Mouse (Mus musculus): ENCODE data around the gene Rnh1. TPM values are rescaled to one million over a fixed set of nuclear protein-coding genes. Genes with fewer than 3 reads are reported as not detected.

The Rnh1 gene
- total RNA-seq, 2 experiments from 2014 or later = 3.7 to 9.6 TPM

DNA sequence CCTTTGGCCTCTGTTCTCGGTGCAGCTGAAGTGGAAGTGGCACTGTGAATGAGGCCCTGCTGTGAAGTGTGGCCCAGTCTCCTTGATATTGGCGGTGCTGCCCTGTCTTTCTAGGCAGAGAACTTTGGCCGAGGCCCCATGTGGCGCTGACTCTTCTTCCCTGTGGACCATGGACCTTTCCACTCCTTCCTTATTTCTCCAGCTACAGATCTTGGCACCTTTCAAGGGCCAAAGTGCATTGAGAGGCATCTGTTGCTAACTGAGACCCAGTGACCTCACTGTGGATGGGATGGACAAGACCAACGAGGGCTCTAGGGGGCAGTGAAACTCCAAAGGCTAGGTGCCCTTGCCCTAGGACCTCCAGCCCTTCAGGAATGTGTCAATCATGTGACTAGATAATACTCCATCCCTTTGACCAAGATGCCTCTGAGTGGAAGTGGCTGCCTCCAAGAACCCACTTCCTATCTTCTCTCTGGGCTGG lies 51.6 kb downstream of the Rnh1 start:
- ATAC-seq (replicated peaks; ENCODE audit: low FRiP score, poor library complexity, severe bottlenecking) = no peak

DNA sequence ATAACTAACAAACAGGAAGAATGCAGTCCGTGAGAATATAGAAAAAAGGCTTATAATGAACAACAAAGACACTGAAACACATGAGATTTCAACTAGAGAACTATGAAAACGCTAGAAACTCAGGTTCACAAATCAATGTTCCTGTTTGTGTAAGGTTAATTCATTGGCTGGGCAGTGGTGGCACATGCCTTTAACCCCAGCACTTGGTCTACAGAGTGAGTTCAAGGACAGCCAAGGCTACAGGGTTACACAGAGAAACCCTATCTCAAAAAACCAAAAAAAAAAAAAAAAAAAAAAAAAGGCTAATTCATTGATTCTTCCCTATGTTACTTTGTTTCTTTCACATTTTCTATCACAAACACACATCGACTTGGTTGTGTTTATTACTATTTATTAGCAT lies 52.1 kb downstream of the Rnh1 start:
- ATAC-seq (replicated peaks; ENCODE audit: low FRiP score, poor library complexity, severe bottlenecking) = no peak

DNA sequence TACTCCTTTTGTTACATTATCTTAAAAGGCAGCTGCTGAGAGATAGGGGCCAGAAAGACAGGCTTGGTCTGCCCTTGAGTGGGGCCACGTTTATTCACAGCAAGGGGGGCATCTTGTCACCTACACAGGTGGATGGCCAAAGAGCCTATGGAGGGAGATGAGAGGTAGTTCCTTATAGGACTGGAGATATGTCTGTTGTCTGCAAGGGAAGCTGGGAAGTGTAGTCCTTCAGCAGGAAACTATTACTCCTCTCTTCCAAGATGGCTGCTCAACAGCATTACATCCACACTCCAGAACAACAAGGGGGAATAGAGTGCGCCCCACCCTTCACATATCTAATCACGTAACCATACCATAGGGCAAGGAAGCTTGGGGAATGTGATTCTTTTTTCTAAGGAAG lies 53.2 kb downstream of the Rnh1 start:
- ATAC-seq (replicated peaks; ENCODE audit: low FRiP score, poor library complexity, severe bottlenecking) = no peak

DNA sequence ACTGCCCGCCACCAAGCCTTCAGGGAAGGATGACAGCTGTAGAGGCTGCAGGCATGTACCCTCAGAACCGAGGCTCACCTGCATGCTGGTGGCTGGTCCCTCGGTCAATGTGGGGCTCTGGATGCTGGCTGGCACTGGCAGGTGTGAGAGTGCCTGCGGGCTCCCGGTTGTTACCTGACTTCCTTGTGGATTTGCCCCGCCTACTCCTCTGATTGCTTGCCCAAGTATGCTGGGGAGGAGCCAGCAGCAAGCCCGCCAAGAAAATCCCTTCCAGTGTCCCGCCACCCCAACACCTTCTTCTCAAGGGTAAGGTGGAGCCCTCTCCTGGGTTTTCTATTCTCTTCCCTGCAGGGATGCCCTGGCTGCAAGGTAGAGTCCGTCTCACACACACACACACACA lies 55.0 kb downstream of the Rnh1 start, which contains the start of gene Ano9:
Ano9 (minus strand) TSS at position 171 of the 400 bp plus-strand sequence.
- no peak for ATAC-seq (replicated peaks; ENCODE audit: low FRiP score, poor library complexity, severe bottlenecking)

DNA sequence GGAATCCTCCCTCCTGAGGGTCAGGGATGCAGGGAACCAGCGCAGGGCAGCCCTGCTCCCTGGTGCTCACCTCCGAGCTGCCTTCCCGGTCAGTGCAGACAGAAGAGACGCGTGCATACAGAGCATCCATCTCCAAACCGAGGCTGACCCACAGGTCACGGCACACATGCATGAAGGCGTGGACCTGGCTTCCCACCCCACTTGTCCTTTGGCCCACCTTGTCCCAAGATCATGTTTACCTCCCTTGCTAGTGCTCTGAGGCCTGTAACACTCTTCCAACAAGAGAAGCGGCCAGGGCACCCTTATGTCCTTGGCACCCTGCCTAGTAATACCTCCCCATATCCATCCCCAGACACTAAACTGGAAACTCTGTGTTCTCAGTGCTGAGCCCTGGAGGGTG lies 56.8 kb downstream of the Rnh1 start:
- ATAC-seq (replicated peaks; ENCODE audit: low FRiP score, poor library complexity, severe bottlenecking) = no peak

Other genes with a start within 250 kb of the Rnh1 start
- gene Pgghg, start 231.5 kb downstream of the Rnh1 start, total RNA-seq (2015; ENCODE audit: low replicate concordance) = 0.72 TPM in 1 of 2 replicates, not detected in the other
- gene Pgghg, start 231.5 kb downstream of the Rnh1 start, total RNA-seq (2017; ENCODE audit: low replicate concordance) = 0.90 and 1.3 TPM in 2 replicates
- not detected in 2 replicates for gene Ifitm5, start 222.6 kb downstream of the Rnh1 start, total RNA-seq (2015; ENCODE audit: low replicate concordance)
- gene Ifitm5, start 222.6 kb downstream of the Rnh1 start, total RNA-seq (2017; ENCODE audit: low replicate concordance) = not detected in 2 replicates
- gene Gm45717, start 216.9 kb downstream of the Rnh1 start, total RNA-seq (2015; ENCODE audit: low replicate concordance) = not detected in 2 replicates
- not detected in 2 replicates for gene Gm45717, start 216.9 kb downstream of the Rnh1 start, total RNA-seq (2017; ENCODE audit: low replicate concordance)
- gene Ifitm2, start 216.9 kb downstream of the Rnh1 start, total RNA-seq (2015; ENCODE audit: low replicate concordance) = 61.6 and 73.4 TPM in 2 replicates
- gene Ifitm2, start 216.9 kb downstream of the Rnh1 start, total RNA-seq (2017; ENCODE audit: low replicate concordance) = 14.5 and 51.7 TPM in 2 replicates
- gene Ifitm1, start 205.6 kb downstream of the Rnh1 start, total RNA-seq (2015; ENCODE audit: low replicate concordance) = 31.0 TPM in 1 of 2 replicates, not detected in the other
- gene Ifitm1, start 205.6 kb downstream of the Rnh1 start, total RNA-seq (2017; ENCODE audit: low replicate concordance) = 0.90 and 20.6 TPM in 2 replicates
- 156 and 271 TPM in 2 replicates for gene Ifitm3, start 162.1 kb downstream of the Rnh1 start, total RNA-seq (2015; ENCODE audit: low replicate concordance)
- 73.5 and 106 TPM in 2 replicates for gene Ifitm3, start 162.1 kb downstream of the Rnh1 start, total RNA-seq (2017; ENCODE audit: low replicate concordance)
- gene Ifitm6, start 154.9 kb downstream of the Rnh1 start, total RNA-seq (2015; ENCODE audit: low replicate concordance) = 172 and 212 TPM in 2 replicates
- 65.6 and 95.9 TPM in 2 replicates for gene Ifitm6, start 154.9 kb downstream of the Rnh1 start, total RNA-seq (2017; ENCODE audit: low replicate concordance)
- gene Gm17387, start 143.7 kb downstream of the Rnh1 start, total RNA-seq (2015; ENCODE audit: low replicate concordance) = not detected in 2 replicates
- not detected in 2 replicates for gene Gm17387, start 143.7 kb downstream of the Rnh1 start, total RNA-seq (2017; ENCODE audit: low replicate concordance)
- not detected in 2 replicates for gene B4galnt4, start 111.8 kb downstream of the Rnh1 start, total RNA-seq (2015; ENCODE audit: low replicate concordance)
- gene B4galnt4, start 111.8 kb downstream of the Rnh1 start, total RNA-seq (2017; ENCODE audit: low replicate concordance) = 0.26 TPM in 1 of 2 replicates, not detected in the other
- 4.3 TPM in 1 of 2 replicates, not detected in the other for gene Pkp3, start 94.6 kb downstream of the Rnh1 start, total RNA-seq (2015; ENCODE audit: low replicate concordance)
- gene Pkp3, start 94.6 kb downstream of the Rnh1 start, total RNA-seq (2017; ENCODE audit: low replicate concordance) = 0.91 and 1.3 TPM in 2 replicates
- gene Sigirr, start 72.3 kb downstream of the Rnh1 start, total RNA-seq (2015; ENCODE audit: low replicate concordance) = 4.2 and 10.5 TPM in 2 replicates
- gene Sigirr, start 72.3 kb downstream of the Rnh1 start, total RNA-seq (2017; ENCODE audit: low replicate concordance) = 1.5 TPM in 1 of 2 replicates, not detected in the other
- gene Ano9, start 55.1 kb downstream of the Rnh1 start, total RNA-seq (2015; ENCODE audit: low replicate concordance) = not detected in 2 replicates
- gene Ano9, start 55.1 kb downstream of the Rnh1 start, total RNA-seq (2017; ENCODE audit: low replicate concordance) = not detected in 2 replicates
- 278 and 380 TPM in 2 replicates for gene Ptdss2, start 50.5 kb downstream of the Rnh1 start, total RNA-seq (2015; ENCODE audit: low replicate concordance)
- gene Ptdss2, start 50.5 kb downstream of the Rnh1 start, total RNA-seq (2017; ENCODE audit: low replicate concordance) = 309 and 327 TPM in 2 replicates
- 39.8 and 94.4 TPM in 2 replicates for gene Hras, start 21.1 kb upstream of the Rnh1 start, total RNA-seq (2015; ENCODE audit: low replicate concordance)
- gene Hras, start 21.1 kb upstream of the Rnh1 start, total RNA-seq (2017; ENCODE audit: low replicate concordance) = 40.5 and 47.2 TPM in 2 replicates
- 8.3 and 8.8 TPM in 2 replicates for gene Lrrc56, start 21.3 kb upstream of the Rnh1 start, total RNA-seq (2015; ENCODE audit: low replicate concordance)
- 3.6 and 5.8 TPM in 2 replicates for gene Lrrc56, start 21.3 kb upstream of the Rnh1 start, total RNA-seq (2017; ENCODE audit: low replicate concordance)
- gene Lmntd2, start 41.2 kb upstream of the Rnh1 start, total RNA-seq (2015; ENCODE audit: low replicate concordance) = 1.8 TPM in 1 of 2 replicates, not detected in the other
- 2.2 TPM in 1 of 2 replicates, not detected in the other for gene Lmntd2, start 41.2 kb upstream of the Rnh1 start, total RNA-seq (2017; ENCODE audit: low replicate concordance)
- gene Rassf7, start 43.0 kb upstream of the Rnh1 start, total RNA-seq (2015; ENCODE audit: low replicate concordance) = 33.1 and 33.9 TPM in 2 replicates
- gene Rassf7, start 43.0 kb upstream of the Rnh1 start, total RNA-seq (2017; ENCODE audit: low replicate concordance) = 10.9 and 13.4 TPM in 2 replicates
- gene Phrf1, start 55.9 kb upstream of the Rnh1 start, total RNA-seq (2015; ENCODE audit: low replicate concordance) = 80.1 and 114 TPM in 2 replicates
- 63.5 and 90.0 TPM in 2 replicates for gene Phrf1, start 55.9 kb upstream of the Rnh1 start, total RNA-seq (2017; ENCODE audit: low replicate concordance)
- gene Irf7, start 93.6 kb upstream of the Rnh1 start, total RNA-seq (2015; ENCODE audit: low replicate concordance) = 52.8 and 81.4 TPM in 2 replicates
- gene Irf7, start 93.6 kb upstream of the Rnh1 start, total RNA-seq (2017; ENCODE audit: low replicate concordance) = 68.6 and 76.5 TPM in 2 replicates
- not detected in 2 replicates for gene Cdhr5, start 103.9 kb upstream of the Rnh1 start, total RNA-seq (2015; ENCODE audit: low replicate concordance)
- not detected in 2 replicates for gene Cdhr5, start 103.9 kb upstream of the Rnh1 start, total RNA-seq (2017; ENCODE audit: low replicate concordance)
- gene Sct, start 106.3 kb upstream of the Rnh1 start, total RNA-seq (2015; ENCODE audit: low replicate concordance) = not detected in 2 replicates
- not detected in 2 replicates for gene Sct, start 106.3 kb upstream of the Rnh1 start, total RNA-seq (2017; ENCODE audit: low replicate concordance)
- not detected in 2 replicates for gene Drd4, start 119.1 kb upstream of the Rnh1 start, total RNA-seq (2015; ENCODE audit: low replicate concordance)
- not detected in 2 replicates for gene Drd4, start 119.1 kb upstream of the Rnh1 start, total RNA-seq (2017; ENCODE audit: low replicate concordance)
- 46.5 and 55.8 TPM in 2 replicates for gene Deaf1, start 154.8 kb upstream of the Rnh1 start, total RNA-seq (2015; ENCODE audit: low replicate concordance)
- 26.2 and 40.8 TPM in 2 replicates for gene Deaf1, start 154.8 kb upstream of the Rnh1 start, total RNA-seq (2017; ENCODE audit: low replicate concordance)
- gene Tmem80, start 154.9 kb upstream of the Rnh1 start, total RNA-seq (2015; ENCODE audit: low replicate concordance) = 13.4 and 26.7 TPM in 2 replicates
- 8.3 and 8.6 TPM in 2 replicates for gene Tmem80, start 154.9 kb upstream of the Rnh1 start, total RNA-seq (2017; ENCODE audit: low replicate concordance)
- gene Eps8l2, start 166.0 kb upstream of the Rnh1 start, total RNA-seq (2015; ENCODE audit: low replicate concordance) = not detected in 2 replicates
- gene Eps8l2, start 166.0 kb upstream of the Rnh1 start, total RNA-seq (2017; ENCODE audit: low replicate concordance) = 1.4 TPM in 1 of 2 replicates, not detected in the other
- 108 and 138 TPM in 2 replicates for gene Taldo1, start 219.3 kb upstream of the Rnh1 start, total RNA-seq (2015; ENCODE audit: low replicate concordance)
- gene Taldo1, start 219.3 kb upstream of the Rnh1 start, total RNA-seq (2017; ENCODE audit: low replicate concordance) = 354 and 496 TPM in 2 replicates
- gene Gatd1, start 241.3 kb upstream of the Rnh1 start, total RNA-seq (2015; ENCODE audit: low replicate concordance) = 3.4 and 14.4 TPM in 2 replicates
- 4.4 and 9.2 TPM in 2 replicates for gene Gatd1, start 241.3 kb upstream of the Rnh1 start, total RNA-seq (2017; ENCODE audit: low replicate concordance)